8 mouse cellular contexts compared by ENCODE assay signal in the genomic region with DNA sequence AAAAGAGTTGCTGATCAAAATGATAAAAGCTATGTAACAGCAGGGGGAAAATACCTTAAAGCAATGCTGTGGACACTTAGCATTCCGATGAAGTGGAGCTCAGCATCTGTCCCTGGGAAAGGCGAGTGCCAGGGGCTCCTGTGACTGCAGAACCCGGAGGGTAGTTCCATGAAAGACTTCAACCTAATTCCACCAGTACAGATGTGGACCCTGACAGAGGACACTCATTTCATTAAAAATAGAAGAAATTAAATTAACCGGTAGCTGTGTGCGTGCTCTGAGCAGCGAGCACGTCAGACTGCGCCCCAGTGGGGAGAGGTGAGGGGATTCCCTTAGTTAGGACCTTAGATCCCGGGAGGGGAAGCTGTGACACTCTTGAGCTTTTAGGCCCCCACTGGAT. TPM values are rescaled to one million over a fixed set of nuclear protein-coding genes. Genes with fewer than 3 reads are reported as not detected.
A peak's percentile ranks its signal among the peaks of the same experiment; 100 is the strongest.
DNase-seq lines count a peak whose midpoint lies in the region; ATAC-seq and TF ChIP-seq lines count a peak whose summit lies in the region.

No protein-coding gene starts in this region.

- no peak for TF ChIP-seq EP300 in liver, postnatal 0 days (IDR thresholded peaks at IDR 0.05; ENCODE audit: low read depth)

- no peak overlapping the region for H3K27ac ChIP-seq in forebrain, embryonic 14.5 days (ENCODE audit: low read depth, low read length)
- no peak overlapping the region for H3K27ac ChIP-seq in liver, postnatal 0 days (ENCODE audit: low read depth)

- ATAC-seq in forebrain, embryonic 14.5 days, result no peak; the same call in 1 of the 2 replicates
- ATAC-seq in liver, postnatal 0 days, result no peak

- TF ChIP-seq CTCF in C2C12 (IDR thresholded peaks at IDR 0.05; ENCODE audit: control insufficient read depth, insufficient read depth, insufficient read length), result no peak
- no peak for TF ChIP-seq CTCF in liver, postnatal 0 days (IDR thresholded peaks at IDR 0.05; ENCODE audit: low read depth)

- no peaks in the 10 kb centered on the region for H3K9me3 ChIP-seq in forebrain, embryonic 14.5 days (replicated peaks; ENCODE audit: control insufficient read depth, low read length)
- H3K9me3 ChIP-seq in liver, postnatal 0 days (ENCODE audit: low read length), result no peaks in the 10 kb centered on the region

- H3K27me3 ChIP-seq in C2C12 (ENCODE audit: control insufficient read depth, insufficient read depth, insufficient read length), result no peaks in the 10 kb centered on the region
- no peaks in the 10 kb centered on the region for H3K27me3 ChIP-seq in forebrain, embryonic 14.5 days (replicated peaks; ENCODE audit: control insufficient read depth, insufficient read depth, low read length)
- H3K27me3 ChIP-seq in liver, postnatal 0 days (ENCODE audit: insufficient read depth, low read length), result 0 out of 2 replicates have a peak, but pooled peaks cover 5% of the 10 kb centered on the region

- H3K79me2 ChIP-seq in C2C12 (ENCODE audit: control insufficient read depth, insufficient read depth), result peaks cover 79% of the 10 kb centered on the region

- peak overlapping the region; percentile 53 for H3K9ac ChIP-seq in forebrain, embryonic 14.5 days (ENCODE audit: low read length)
- H3K9ac ChIP-seq in liver, postnatal 0 days (replicated peaks), result no peak overlapping the region

- H3K4me1 ChIP-seq in forebrain, embryonic 14.5 days (ENCODE audit: control insufficient read depth, insufficient read depth, low read length), result peaks cover 6% of the 10 kb centered on the region; the same call in 1 of the 2 replicates
- H3K4me1 ChIP-seq in liver, postnatal 0 days (ENCODE audit: insufficient read depth), result peaks cover 7% of the 10 kb centered on the region; the same call in 1 of the 2 replicates

- H3ac ChIP-seq in C2C12 (ENCODE audit: control insufficient read depth, insufficient read length, low read depth), result peak overlapping the region; percentile 45

- peaks cover 36% of the 10 kb centered on the region for H3K79me3 ChIP-seq in C2C12 (ENCODE audit: low read depth)

- 2% methylated on average over 9 of the region's 9 CpGs for WGBS in forebrain, embryonic 14.5 days
- WGBS in liver, postnatal 0 days (ENCODE audit: insufficient replicate concordance), result 8% methylated on average over 9 of the region's 9 CpGs

- H3K4me2 ChIP-seq in forebrain, embryonic 14.5 days (ENCODE audit: low read length), result peak overlapping the region; percentile 82
- peak overlapping the region; percentile 71 for H3K4me2 ChIP-seq in liver, postnatal 0 days (ENCODE audit: low read depth, low read length)

- DNase-seq in embryo, embryonic 10 days (ENCODE audit: low spot score), result peak; percentile 10
- DNase-seq in embryo, embryonic 9.5 days (ENCODE audit: extremely low spot score), result no peak
- DNase-seq in forebrain, embryonic 14.5 days (ENCODE audit: low spot score), result peak; percentile 2
- DNase-seq in liver, postnatal 0 days, result no peak
- no peak for DNase-seq in thymus, postnatal 10 days (ENCODE audit: low spot score in 2 of 2)
- DNase-seq in gastrocnemius, postnatal 10 days, result no peak
- DNase-seq in layer of hippocampus, adult 8-10 months (ENCODE audit: low spot score in 2 of 2), result no peak

- H3K4me3 ChIP-seq in C2C12 (ENCODE audit: insufficient read depth, poor library complexity, severe bottlenecking), result peak overlapping the region; percentile 77
- H3K4me3 ChIP-seq in forebrain, embryonic 14.5 days (ENCODE audit: low read depth, low read length), result peak overlapping the region; percentile 42
- H3K4me3 ChIP-seq in liver, postnatal 0 days (ENCODE audit: low read depth, low read length), result peak overlapping the region; percentile 37

- peaks cover 37% of the 10 kb centered on the region for H3K36me3 ChIP-seq in C2C12 (ENCODE audit: control insufficient read depth, insufficient read depth)
- H3K36me3 ChIP-seq in forebrain, embryonic 14.5 days (ENCODE audit: control insufficient read depth, insufficient read depth, low read length), result no peaks in the 10 kb centered on the region
- H3K36me3 ChIP-seq in liver, postnatal 0 days (replicated peaks; ENCODE audit: insufficient read depth, low read length), result no peaks in the 10 kb centered on the region

TF ChIP-seq in C2C12, 6 proteins besides CTCF, POLR2A, EP300 and RAD21:
- TF ChIP-seq FOSL1 (IDR thresholded peaks at IDR 0.05; ENCODE audit: insufficient read depth, low read length, poor library complexity, severe bottlenecking), result no peak
- no peak for TF ChIP-seq MYOD1 (IDR thresholded peaks at IDR 0.05; ENCODE audit: control insufficient read depth, insufficient read length, low read depth)
- no peak for TF ChIP-seq MYOG (IDR thresholded peaks at IDR 0.05; ENCODE audit: control insufficient read depth, extremely low read depth, insufficient read length)
- no peak for TF ChIP-seq MAX (IDR thresholded peaks at IDR 0.05)
- TF ChIP-seq CEBPB (IDR thresholded peaks at IDR 0.05; ENCODE audit: low read depth), result no peak
- TF ChIP-seq USF1 (IDR thresholded peaks at IDR 0.05; ENCODE audit: low read depth), result no peak

RNA-seq across cellular contexts. Expression of a gene that starts 0.5 kb away (rescaled TPM):
- 17.9 TPM for polyA plus RNA-seq in C2C12 (2012; fragmentation: generic; extraction: Trizol)
- polyA plus RNA-seq in forebrain, embryonic 14.5 days (2014; fragmentation: Nextera tagmentation; extraction: Ambion mirVana), result not detected in 2 replicates
- polyA plus RNA-seq in liver, postnatal 0 days (2015; fragmentation: Nextera tagmentation; extraction: Ambion mirVana), result not detected in 2 replicates
- total RNA-seq in gastrocnemius, postnatal 10 days (2021), result under 1 TPM; 0.33 to 0.77 TPM
- total RNA-seq in layer of hippocampus, adult 8-10 months (2022), result 10 to 100 TPM; 15.5 to 17.8 (median 16.7) TPM

Comparison
In these comparisons a context has a peak if more than half of its experiments do, and no peak if none do; other contexts are left out.
1. DNase-seq: peak in embryo, embryonic 10 days (single experiment) and forebrain, embryonic 14.5 days (single experiment); none in embryo, embryonic 9.5 days (single experiment), liver, postnatal 0 days (single experiment), thymus, postnatal 10 days (0 of 2), gastrocnemius, postnatal 10 days (single experiment) and layer of hippocampus, adult 8-10 months (0 of 2).
2. RNA of a gene that starts 0.5 kb away (polyA plus RNA-seq): 17.9 TPM in C2C12 (single experiment); not detected in liver, postnatal 0 days and not detected in forebrain, embryonic 14.5 days; every median in the first group is over 10 times any median in the second.
3. Peak in every context shown above with its lines, with median percentiles within 50 percentile points of each other: H3K4me3 ChIP-seq.